Mouse (Mus musculus) large intestine, adult 2 months (tissue): Measurements from ENCODE around the gene Kpna7. TPM values are rescaled to one million over a fixed set of nuclear protein-coding genes. Genes with fewer than 3 reads are reported as not detected.

Source experiments
- DNase-seq: peaks from one replicate; pipeline ENCODE4 v3.0.0-alpha.2; 2012; ENCODE audit warnings: low read depth, low spot score
- WGBS: fragments of 180-500 bp; shearing (Covaris S2); methylation state at CpG from one replicate; pipeline ENCODE4 v1.1.7; 2018; 5-methylcytosine and 5-hydroxymethylcytosine counted together
- polyA plus RNA-seq: library from polyadenylated mRNA; depleted of rRNA; stranded (reverse); fragments of >200 nt; gene quantifications from 2 replicates; pipeline ENCODE4 v1.2.3, GENCODE M21; 2012; rRNA removed

Kpna7 gene
- polyA plus RNA-seq, 1 experiment: not detected

- no peak for DNase-seq
- 61% methylated on average over 3 of the region's 3 CpGs for WGBS
Observed at GRCm38 (mm10) chr5:144940904-144941303, 142.9 kb downstream of the Kpna7 start.

GRCm38 (mm10) chr5:144937304-144937703 lies 146.5 kb downstream of the Kpna7 start:
- WGBS: 72% methylated on average over 2 of the region's 2 CpGs
- no peak for DNase-seq

Other genes with a start within 250 kb of the Kpna7 start
- 11.6 and 15.9 TPM in 2 replicates for gene Smurf1, start 118.2 kb downstream of the Kpna7 start, polyA plus RNA-seq
- gene Gm4871, start 51.3 kb downstream of the Kpna7 start, polyA plus RNA-seq: not detected in 2 replicates
- not detected in 2 replicates for gene 1700018F24Rik, start 41.0 kb downstream of the Kpna7 start, polyA plus RNA-seq
- 146 and 160 TPM in 2 replicates for gene Arpc1a, start 200 bp downstream of the Kpna7 start, polyA plus RNA-seq
- gene Arpc1b, start 30.2 kb upstream of the Kpna7 start, polyA plus RNA-seq: 768 and 891 TPM in 2 replicates
- gene Pdap1, start 56.2 kb upstream of the Kpna7 start, polyA plus RNA-seq: 25.6 and 26.0 TPM in 2 replicates
- gene Bud31, start 56.3 kb upstream of the Kpna7 start, polyA plus RNA-seq: 70.3 and 82.2 TPM in 2 replicates
- gene Ptcd1, start 83.1 kb upstream of the Kpna7 start, polyA plus RNA-seq: 10.3 and 15.8 TPM in 2 replicates
- 34.0 and 34.6 TPM in 2 replicates for gene Cpsf4, start 83.2 kb upstream of the Kpna7 start, polyA plus RNA-seq
- 335 and 350 TPM in 2 replicates for gene Atp5j2, start 108.0 kb upstream of the Kpna7 start, polyA plus RNA-seq
- gene Zkscan14, start 117.8 kb upstream of the Kpna7 start, polyA plus RNA-seq: 4.7 and 5.7 TPM in 2 replicates
- 3.8 and 4.9 TPM in 2 replicates for gene Zkscan5, start 120.5 kb upstream of the Kpna7 start, polyA plus RNA-seq
- gene Zfp655, start 147.7 kb upstream of the Kpna7 start, polyA plus RNA-seq: 14.2 and 16.0 TPM in 2 replicates
- 8.2 and 15.0 TPM in 2 replicates for gene Zscan25, start 196.5 kb upstream of the Kpna7 start, polyA plus RNA-seq